Mouse (Mus musculus) liver, postnatal 0 days (tissue): ENCODE data around the gene Hist2h2ab.

Experiments
- CTCF ChIP-seq: sonication (generic); IDR thresholded peaks from 2 replicates; pipeline ENCODE4 v1.5.1; 2016; ENCODE audit warnings: antibody characterized with exemption, low read depth
- EP300 ChIP-seq: IDR thresholded peaks from 2 replicates; pipeline ENCODE4 v1.6.1; 2016; ENCODE audit warnings: antibody characterized with exemption, low read depth, mild to moderate bottlenecking

DNA sequence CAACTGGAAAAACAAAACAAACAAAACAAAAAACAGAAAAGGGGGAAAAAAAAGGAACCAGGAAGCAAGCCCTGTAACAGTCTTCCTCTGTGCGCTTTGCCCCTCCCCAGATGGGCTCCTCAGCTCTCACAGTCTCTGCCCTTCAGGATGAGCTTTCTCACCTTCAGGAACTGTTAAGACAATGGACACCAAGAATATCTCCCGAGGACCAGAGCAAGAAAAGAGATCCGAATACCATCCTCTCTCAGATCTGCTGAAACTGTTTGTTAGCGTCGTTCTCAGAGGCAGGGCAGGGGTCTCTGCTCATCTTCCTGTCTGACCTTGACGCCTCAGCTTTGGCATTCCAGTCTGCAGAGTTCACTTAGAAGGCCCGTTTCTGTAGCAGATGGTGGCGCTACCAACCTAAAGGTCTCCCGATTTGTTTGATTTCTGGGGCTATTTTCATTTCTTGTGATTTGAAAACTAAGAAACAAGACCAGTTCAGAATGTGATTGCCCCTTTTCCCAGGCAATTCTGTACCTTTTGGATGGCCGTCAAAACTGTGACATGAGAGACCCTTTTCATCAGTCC, 48.6 kb upstream of the Hist2h2ab start:
- no peak for TF ChIP-seq EP300
- no peak for TF ChIP-seq CTCF
